Mouse (Mus musculus) midbrain, embryonic 15.5 days (tissue): Measurements from ENCODE around the gene Hist2h3c1. TPM values are rescaled to one million over a fixed set of nuclear protein-coding genes. Genes with fewer than 3 reads are reported as not detected.
A peak's percentile ranks its signal among the peaks of the same experiment; 100 is the strongest.

Experiments
- ATAC-seq: fragments of 200-750 bp; cut with Nextera tagmentation; replicated peaks from 2 replicates; pipeline ENCODE4 v1.8.0; 2017; ENCODE audit warnings: moderate TSS enrichment
- H3K27ac ChIP-seq: fragments of 300-500 bp; sonication (generic); 2 replicates; pipeline ENCODE4 v1.5.1; 2015; ENCODE audit warnings: mild to moderate bottlenecking, inconsistent platforms
- H3K27me3 ChIP-seq: fragments of 300-500 bp; sonication (generic); replicated peaks from 2 replicates; pipeline ENCODE4 v1.6.1; 2015; ENCODE audit warnings: inconsistent platforms
- H3K36me3 ChIP-seq: fragments of 300-500 bp; sonication (generic); replicated peaks from 2 replicates; pipeline ENCODE4 v1.6.1; 2015; ENCODE audit warnings: inconsistent platforms
- H3K4me1 ChIP-seq: fragments of 300-500 bp; sonication (generic); 2 replicates; pipeline ENCODE4 v1.6.1; 2015; ENCODE audit warnings: inconsistent platforms
- H3K4me2 ChIP-seq: fragments of 300-500 bp; sonication (generic); 2 replicates; pipeline ENCODE4 v1.6.1; 2015; ENCODE audit warnings: inconsistent platforms, mild to moderate bottlenecking, moderate library complexity
- H3K4me3 ChIP-seq: fragments of 300-500 bp; sonication (generic); 2 replicates; pipeline ENCODE4 v1.5.1; 2015; ENCODE audit warnings: mild to moderate bottlenecking, inconsistent platforms
- H3K9ac ChIP-seq: fragments of 300-500 bp; sonication (generic); 2 replicates; pipeline ENCODE4 v1.6.1; 2015; ENCODE audit warnings: mild to moderate bottlenecking, inconsistent platforms
- H3K9me3 ChIP-seq: fragments of 300-500 bp; sonication (generic); 2 replicates; pipeline ENCODE4 v1.6.1; 2016; ENCODE audit warnings: inconsistent platforms
- WGBS: fragments of 180-500 bp; shearing (Covaris S2); methylation state at CpG from one replicate; pipeline ENCODE4 v1.1.7; 2015; ENCODE audit warnings: mixed read lengths; 5-methylcytosine and 5-hydroxymethylcytosine counted together
- polyA plus RNA-seq: library from polyadenylated mRNA; unstranded; fragments of >200 nt; fragmentation: Nextera tagmentation; extraction: Ambion mirVana; gene quantifications from 2 replicates; pipeline ENCODE4 v1.2.1, GENCODE M21; 2015

Gene Hist2h3c1
- polyA plus RNA-seq, 1 experiment from 2014 or later = not detected

DNA sequence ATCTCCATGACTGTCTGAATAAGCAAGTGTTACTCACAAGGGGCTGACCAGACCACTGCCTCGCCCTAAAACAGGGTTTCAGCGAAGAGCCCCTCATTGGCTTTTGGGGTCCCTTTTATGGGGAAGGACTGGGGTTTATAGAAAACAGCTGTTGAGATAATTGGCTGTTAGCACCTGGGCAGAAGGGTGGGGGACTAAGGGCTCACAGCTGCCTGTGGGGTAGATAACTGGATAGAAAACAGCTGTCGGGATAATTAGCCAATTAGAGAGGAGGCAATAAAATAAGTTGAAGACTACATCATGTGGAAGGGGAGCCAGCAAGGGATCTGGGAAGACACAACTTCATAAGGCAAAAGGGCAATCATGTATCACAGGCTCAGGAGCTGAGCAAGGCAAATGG lies 4.4 kb downstream of the Hist2h3c1 start:
- WGBS = 92% methylated on average over 3 of the region's 3 CpGs
- no peak for ATAC-seq
- Histone ChIP-seq H3K27me3 (no peaks in the 10 kb centered on the region), H3K9me3 (no peaks in the 10 kb centered on the region), H3K4me2 (no peak overlapping the region), H3K9ac (no peak overlapping the region), H3K4me3 (no peak overlapping the region), H3K27ac (no peak overlapping the region), H3K4me1 (peaks cover 4% of the 10 kb centered on the region), H3K36me3 (no peaks in the 10 kb centered on the region)

DNA sequence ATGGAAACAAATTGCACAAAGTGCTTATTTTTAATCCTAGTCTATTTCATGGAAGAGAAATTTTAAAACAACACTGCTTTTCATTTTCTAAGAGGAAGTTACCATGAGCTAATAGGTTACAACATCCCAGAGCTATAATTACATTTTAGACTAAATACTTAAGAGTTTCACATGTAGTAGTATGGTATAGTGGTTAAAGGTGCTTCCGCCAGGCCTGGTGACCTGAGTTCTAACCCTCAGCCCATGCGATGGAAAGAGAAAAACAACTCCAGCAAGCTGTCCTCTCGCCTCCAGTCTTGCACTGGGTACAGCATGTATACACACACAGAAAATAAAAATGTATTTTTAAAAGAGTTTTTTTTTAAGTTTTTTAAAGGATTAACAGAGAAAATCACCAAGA lies 5.3 kb downstream of the Hist2h3c1 start:
- H3K9ac ChIP-seq = no peak overlapping the region
- ATAC-seq = no peak
- no peaks in the 10 kb centered on the region for H3K36me3 ChIP-seq
- H3K4me3 ChIP-seq = no peak overlapping the region
- no peak overlapping the region for H3K27ac ChIP-seq
- WGBS = 92% methylated on average over 3 of the region's 3 CpGs
- H3K27me3 ChIP-seq = no peaks in the 10 kb centered on the region
- H3K4me2 ChIP-seq = no peak overlapping the region
- H3K9me3 ChIP-seq = no peaks in the 10 kb centered on the region
- peaks cover 4% of the 10 kb centered on the region for H3K4me1 ChIP-seq

GRCm38 (mm10) chr3:96254683-96255355 lies 8.3 kb downstream of the Hist2h3c1 start:
- Histone ChIP-seq H3K4me2 (no peak overlapping the region), H3K9ac (no peak overlapping the region), H3K27ac (no peak overlapping the region), H3K27me3 (no peaks in the 10 kb centered on the region), H3K9me3 (no peaks in the 10 kb centered on the region), H3K36me3 (no peaks in the 10 kb centered on the region), H3K4me1 (no peaks in the 10 kb centered on the region), H3K4me3 (no peak overlapping the region)
- WGBS = 49% methylated on average over 10 of the region's 10 CpGs
- no peak for ATAC-seq

- Histone ChIP-seq H3K4me2 (no peak overlapping the region), H3K9me3 (no peaks in the 10 kb centered on the region), H3K27ac (no peak overlapping the region), H3K27me3 (no peaks in the 10 kb centered on the region), H3K4me3 (no peak overlapping the region), H3K36me3 (no peaks in the 10 kb centered on the region), H3K4me1 (peaks cover under 1% of the 10 kb centered on the region; the same call in 1 of the 2 replicates), H3K9ac (no peak overlapping the region)
- 84% methylated on average over 5 of the region's 5 CpGs for WGBS
- no peak for ATAC-seq
These were observed 9.6 kb downstream of the Hist2h3c1 start for GRCm38 (mm10) chr3:96255926-96256593.

- Histone ChIP-seq H3K9ac (no peak overlapping the region), H3K9me3 (no peaks in the 10 kb centered on the region), H3K27ac (no peak overlapping the region), H3K4me3 (no peak overlapping the region), H3K4me2 (no peak overlapping the region), H3K36me3 (no peaks in the 10 kb centered on the region), H3K27me3 (no peaks in the 10 kb centered on the region), H3K4me1 (peaks cover 12% of the 10 kb centered on the region)
- no peak for ATAC-seq
- 83% methylated on average over 3 of the region's 3 CpGs for WGBS
These were observed 10.7 kb downstream of the Hist2h3c1 start for GRCm38 (mm10) chr3:96257190-96257589.

- Histone ChIP-seq H3K4me2 (no peak overlapping the region), H3K36me3 (no peaks in the 10 kb centered on the region), H3K9ac (no peak overlapping the region), H3K27me3 (no peaks in the 10 kb centered on the region), H3K4me3 (no peak overlapping the region), H3K9me3 (no peaks in the 10 kb centered on the region), H3K4me1 (peaks cover 27% of the 10 kb centered on the region), H3K27ac (no peak overlapping the region)
- no peak for ATAC-seq
- WGBS = 95% methylated on average over 5 of the region's 5 CpGs
These were observed 13.7 kb downstream of the Hist2h3c1 start for GRCm38 (mm10) chr3:96260220-96260619.

DNA sequence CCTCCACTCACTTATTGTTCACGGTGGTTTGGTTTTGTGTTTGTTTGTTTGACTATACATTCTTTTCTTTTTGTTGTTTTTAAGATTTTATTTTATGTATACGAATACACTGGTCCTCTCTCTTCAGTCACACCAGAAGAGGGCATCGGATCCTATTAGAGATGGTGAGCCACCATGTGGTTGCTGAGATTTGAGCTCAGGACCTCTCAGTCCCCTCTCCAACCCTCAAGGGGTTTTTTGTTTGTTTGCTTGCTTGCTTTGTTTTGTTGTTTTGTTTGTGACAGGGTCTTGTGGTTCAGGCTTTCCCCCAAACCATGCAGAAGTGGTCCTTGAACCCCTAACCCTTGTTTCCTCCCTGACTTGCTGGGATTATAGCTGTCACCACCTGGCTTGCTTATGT lies 15.1 kb downstream of the Hist2h3c1 start:
- H3K4me3 ChIP-seq = peak overlapping the region; percentile 62
- no peak for ATAC-seq

GRCm38 (mm10) chr3:96262216-96262875 lies 15.9 kb downstream of the Hist2h3c1 start:
- WGBS = under 1% methylated on average over 19 of the region's 19 CpGs

More for the DNA sequence above, 15.1 kb downstream of the Hist2h3c1 start:
- peak overlapping the region; percentile 72 for H3K4me2 ChIP-seq
- H3K27ac ChIP-seq = peak overlapping the region; percentile 98
- H3K9ac ChIP-seq = peak overlapping the region; percentile 74
- H3K27me3 ChIP-seq = no peaks in the 10 kb centered on the region
- no peaks in the 10 kb centered on the region for H3K36me3 ChIP-seq
- no peaks in the 10 kb centered on the region for H3K9me3 ChIP-seq
- 53% methylated on average over 3 of the region's 3 CpGs for WGBS
- H3K4me1 ChIP-seq = peaks cover 27% of the 10 kb centered on the region

GRCm38 (mm10) chr3:96262979-96263550 lies 16.6 kb downstream of the Hist2h3c1 start, which contains the start of gene Hist2h4:
Gene Hist2h4, minus strand, starts transcription at chr3:96263311.
- H3K4me1 ChIP-seq = peaks cover 33% of the 10 kb centered on the region
- H3K4me2 ChIP-seq = peak within 1 kb of the TSS; percentile 72
- peak within 1 kb of the TSS; percentile 62 for H3K4me3 ChIP-seq
- H3K36me3 ChIP-seq = no peaks in the 10 kb centered on the region
- WGBS = under 1% methylated on average over 40 of the region's 40 CpGs
- H3K27me3 ChIP-seq = no peaks in the 10 kb centered on the region
- peak within 1 kb of the TSS; percentile 98 for H3K27ac ChIP-seq
- peak within 1 kb of the TSS; percentile 74 for H3K9ac ChIP-seq
- H3K9me3 ChIP-seq = no peaks in the 10 kb centered on the region
- peak; percentile 90 for ATAC-seq

More at GRCm38 (mm10) chr3:96262216-96262875, 15.9 kb downstream of the Hist2h3c1 start:
- H3K4me2 ChIP-seq = peak overlapping the region; percentile 72
- peak overlapping the region; percentile 74 for H3K9ac ChIP-seq
- H3K4me1 ChIP-seq = peaks cover 27% of the 10 kb centered on the region
- ATAC-seq = peak; percentile 78
- no peaks in the 10 kb centered on the region for H3K36me3 ChIP-seq
- peak overlapping the region; percentile 62 for H3K4me3 ChIP-seq
- no peaks in the 10 kb centered on the region for H3K27me3 ChIP-seq
- H3K9me3 ChIP-seq = no peaks in the 10 kb centered on the region
- peak overlapping the region; percentile 98 for H3K27ac ChIP-seq

DNA sequence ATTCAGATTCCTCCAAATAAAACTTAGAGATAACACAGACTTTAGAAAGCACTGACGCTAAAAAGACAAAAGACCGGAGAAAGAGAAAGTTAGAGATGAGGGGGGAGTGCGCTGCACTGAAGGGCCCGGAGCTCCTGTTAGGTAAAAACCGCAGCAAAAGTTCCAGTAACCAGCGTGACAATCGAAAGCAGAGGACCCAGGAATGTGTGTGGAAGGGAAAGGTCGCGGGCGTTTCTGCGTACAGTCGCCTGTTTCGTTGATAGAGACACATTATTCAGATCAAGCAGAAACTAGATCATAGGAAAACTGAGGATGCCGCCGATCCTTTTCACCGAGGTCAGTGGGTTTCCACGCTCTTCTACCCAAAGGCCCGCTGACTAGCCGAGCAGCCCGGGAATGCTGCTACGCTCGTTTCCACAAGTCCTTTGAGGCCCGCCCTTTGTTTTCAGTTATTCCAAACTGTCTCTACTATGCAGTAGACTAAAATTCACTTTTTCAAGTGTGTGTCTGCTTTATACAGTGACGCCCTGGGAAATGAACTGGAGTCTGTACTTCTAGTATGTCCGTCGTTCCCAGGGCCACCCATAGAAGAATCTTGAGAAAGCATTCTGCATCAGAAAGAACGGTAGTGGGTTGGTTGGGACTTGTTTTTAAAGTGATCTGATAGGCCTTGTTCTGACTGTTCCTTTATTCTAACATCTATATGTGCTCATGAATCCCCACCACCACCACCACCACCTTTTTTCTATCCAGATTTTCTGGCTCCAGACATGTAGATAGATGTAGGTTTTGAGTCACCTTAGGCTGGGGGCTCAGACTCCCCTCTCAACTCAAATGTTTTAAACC lies 17.3 kb downstream of the Hist2h3c1 start:
- ATAC-seq = peak; percentile 43
- H3K27me3 ChIP-seq = no peaks in the 10 kb centered on the region
- H3K27ac ChIP-seq = peak overlapping the region; percentile 98
- WGBS = 3% methylated on average over 27 of the region's 27 CpGs
- H3K36me3 ChIP-seq = no peaks in the 10 kb centered on the region
- H3K9me3 ChIP-seq = no peaks in the 10 kb centered on the region
- H3K4me2 ChIP-seq = peak overlapping the region; percentile 72
- peak overlapping the region; percentile 62 for H3K4me3 ChIP-seq
- H3K9ac ChIP-seq = peak overlapping the region; percentile 34
- peaks cover 35% of the 10 kb centered on the region for H3K4me1 ChIP-seq

GRCm38 (mm10) chr3:96264404-96264949 lies 18.0 kb downstream of the Hist2h3c1 start:
- H3K4me2 ChIP-seq = peak overlapping the region; percentile 72
- no peaks in the 10 kb centered on the region for H3K9me3 ChIP-seq
- no peak for ATAC-seq
- H3K9ac ChIP-seq = no peak overlapping the region
- peak overlapping the region; percentile 98 for H3K27ac ChIP-seq
- no peaks in the 10 kb centered on the region for H3K27me3 ChIP-seq
- no peaks in the 10 kb centered on the region for H3K36me3 ChIP-seq
- H3K4me1 ChIP-seq = peaks cover 35% of the 10 kb centered on the region
- 0 out of 2 replicates have a peak overlapping the region, but pooled peaks have one; percentile 62 for H3K4me3 ChIP-seq
- WGBS = 65% methylated on average over 7 of the region's 7 CpGs
